ENCODE assay signal across 1 mouse cellular context in the genomic region with DNA sequence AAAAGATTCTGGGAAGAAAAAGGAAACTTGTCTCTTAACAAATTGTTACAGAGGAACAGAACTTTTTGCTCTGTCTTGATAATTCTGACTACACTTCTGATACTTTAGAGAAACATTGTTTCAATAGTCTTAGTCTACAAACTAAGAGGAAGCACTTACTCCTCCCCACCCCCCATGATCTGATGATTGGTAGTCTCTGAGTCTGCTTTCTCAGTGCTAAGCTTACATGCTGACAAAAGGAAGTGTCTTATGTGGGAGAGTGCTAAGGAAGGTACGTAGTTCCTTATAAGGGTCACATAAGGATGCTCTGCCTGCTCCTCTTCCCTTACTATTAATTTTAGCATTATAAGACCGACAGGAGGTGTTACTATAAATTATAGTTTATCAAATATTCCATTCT.
TF ChIP-seq lines count a peak whose summit lies in the region.

No protein-coding gene starts in this region.

TF ChIP-seq in MEL, 35 proteins besides CTCF, POLR2A, EP300 and RAD21:
- no peak for TF ChIP-seq UBTF (IDR thresholded peaks at IDR 0.05; ENCODE audit: borderline replicate concordance, insufficient read depth, low read depth, low read length)
- TF ChIP-seq ZKSCAN1 (IDR thresholded peaks at IDR 0.05; ENCODE audit: low read depth, low read length), result no peak
- no peak for TF ChIP-seq USF1 (IDR thresholded peaks at IDR 0.05; ENCODE audit: low read depth, low read length)
- TF ChIP-seq CHD1 (IDR thresholded peaks at IDR 0.05; ENCODE audit: low read depth, low read length), result 0 out of 2 replicates have a peak, but pooled peaks have one; percentile 11
- 0 out of 2 replicates have a peak, but pooled peaks have one; percentile 7 for TF ChIP-seq TCF12 (IDR thresholded peaks at IDR 0.05; ENCODE audit: low read depth, low read length)
- TF ChIP-seq MEF2A (IDR thresholded peaks at IDR 0.05; ENCODE audit: extremely low read depth, insufficient replicate concordance, low read depth, low read length, poor library complexity, severe bottlenecking), result no peak
- no peak for TF ChIP-seq BHLHE40 (IDR thresholded peaks at IDR 0.05; ENCODE audit: borderline replicate concordance, low read depth, low read length)
- 0 out of 2 replicates have a peak, but pooled peaks have one; percentile 23 for TF ChIP-seq MYC (IDR thresholded peaks at IDR 0.05; ENCODE audit: low read depth, low read length)
- no peak for TF ChIP-seq NELFE (IDR thresholded peaks at IDR 0.05; ENCODE audit: low read depth, low read length)
- peak; percentile 54; the same call in 1 of the 2 replicates for TF ChIP-seq ELF1 (IDR thresholded peaks at IDR 0.05; ENCODE audit: low read depth, low read length)
- TF ChIP-seq GATA1 (IDR thresholded peaks at IDR 0.05; ENCODE audit: low read depth, low read length), result no peak
- no peak for TF ChIP-seq KAT2A (conservative IDR thresholded peaks at IDR 0.05; ENCODE audit: low read depth, low read length)
- TF ChIP-seq ZNF384 (IDR thresholded peaks at IDR 0.05; ENCODE audit: low read depth, low read length), result no peak
- no peak for TF ChIP-seq JUND (IDR thresholded peaks at IDR 0.05; ENCODE audit: low read depth, low read length)
- no peak for TF ChIP-seq USF2 (IDR thresholded peaks at IDR 0.05; ENCODE audit: borderline replicate concordance in 1 of 2, insufficient read depth in 1 of 2, low read depth in 1 of 2, low read length in 2 of 2)
- no peak for TF ChIP-seq GABPA (IDR thresholded peaks at IDR 0.05; ENCODE audit: low read depth, low read length)
- no peak for TF ChIP-seq MXI1 (IDR thresholded peaks at IDR 0.05; ENCODE audit: low read depth, low read length)
- no peak for TF ChIP-seq POLR2AphosphoS5 (IDR thresholded peaks at IDR 0.05; ENCODE audit: borderline replicate concordance, low read depth, low read length)
- TF ChIP-seq E2F4 (IDR thresholded peaks at IDR 0.05; ENCODE audit: borderline replicate concordance, low read depth, low read length), result no peak
- no peak for TF ChIP-seq ZC3H11A (IDR thresholded peaks at IDR 0.05; ENCODE audit: low read depth, low read length)
- 0 out of 2 replicates have a peak, but pooled peaks have one; percentile 5 for TF ChIP-seq ETS1 (IDR thresholded peaks at IDR 0.05; ENCODE audit: low read depth, low read length)
- TF ChIP-seq MYB (IDR thresholded peaks at IDR 0.05; ENCODE audit: low read depth, low read length), result no peak
- no peak for TF ChIP-seq NRF1 (IDR thresholded peaks at IDR 0.05; ENCODE audit: insufficient read depth, low read depth, low read length, poor library complexity, severe bottlenecking)
- no peak for TF ChIP-seq TAL1 (IDR thresholded peaks at IDR 0.05; ENCODE audit: low read length)
- peak; percentile 40; the same call in 1 of the 2 replicates for TF ChIP-seq CHD2 (IDR thresholded peaks at IDR 0.05; ENCODE audit: low read length)
- no peak for TF ChIP-seq HCFC1 (IDR thresholded peaks at IDR 0.05; ENCODE audit: low read depth, low read length)
- no peak for TF ChIP-seq SMC3 (IDR thresholded peaks at IDR 0.05; ENCODE audit: low read depth, low read length)
- TF ChIP-seq ZMIZ1 (IDR thresholded peaks at IDR 0.05; ENCODE audit: low read depth, low read length), result no peak
- TF ChIP-seq MAZ (IDR thresholded peaks at IDR 0.05; ENCODE audit: low read depth, low read length), result no peak
- no peak for TF ChIP-seq MAFK (IDR thresholded peaks at IDR 0.05; ENCODE audit: borderline replicate concordance, low read depth, low read length)
- TF ChIP-seq POLR2AphosphoS2 (IDR thresholded peaks at IDR 0.05; ENCODE audit: low read length), result no peak
- TF ChIP-seq MAX (IDR thresholded peaks at IDR 0.05; ENCODE audit: low read length), result no peak
- TF ChIP-seq TBP (IDR thresholded peaks at IDR 0.05; ENCODE audit: low read depth, low read length), result no peak
- TF ChIP-seq SIN3A (IDR thresholded peaks at IDR 0.05; ENCODE audit: low read length), result peak; percentile 2; the same call in 1 of the 2 replicates
- TF ChIP-seq RCOR1 (IDR thresholded peaks at IDR 0.05; ENCODE audit: low read depth, low read length), result 0 out of 2 replicates have a peak, but pooled peaks have one; percentile 22
